Mouse (Mus musculus): ENCODE data around the gene Tubgcp6. TPM values are rescaled to one million over a fixed set of nuclear protein-coding genes. Genes with fewer than 3 reads are reported as not detected.
A peak's percentile ranks its signal among the peaks of the same experiment; 100 is the strongest.

Gene Tubgcp6
- polyA plus RNA-seq, 1 experiment from 2014 or later = 18.0 TPM

DNA sequence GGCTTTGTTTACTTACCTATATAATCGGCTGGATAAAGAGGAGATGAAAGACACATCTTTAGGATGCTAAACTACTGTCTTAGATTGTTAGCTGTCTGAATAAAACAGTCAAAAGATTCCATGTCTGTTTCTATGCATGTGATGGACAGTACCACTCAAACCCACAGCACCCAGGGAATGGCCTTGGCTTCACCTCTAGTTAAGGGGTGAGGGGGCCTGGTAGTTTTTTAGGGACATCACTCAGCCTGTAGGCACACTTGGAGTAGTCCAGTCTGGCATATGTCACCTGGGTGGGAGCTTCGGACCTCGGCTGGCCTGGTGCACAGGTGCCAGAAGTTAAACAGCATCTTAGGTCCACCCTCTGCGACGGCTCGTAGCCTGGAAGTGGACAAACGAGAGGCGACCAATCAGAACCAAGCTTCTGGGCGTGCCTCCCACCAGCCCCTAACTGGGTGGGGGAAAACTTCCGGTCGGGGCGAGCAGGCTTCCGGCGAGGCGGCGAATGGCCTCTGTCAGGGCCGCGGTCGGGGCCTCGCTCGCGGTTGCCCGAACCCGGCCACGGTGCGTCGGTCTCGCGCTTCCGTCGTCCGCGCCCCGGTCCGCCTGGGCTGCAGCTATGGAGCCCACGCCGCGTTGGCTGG is 34.2 kb downstream of the Tubgcp6 start, which contains the start of gene Selenoo:
Gene Selenoo, plus strand, starts transcription at position 478 of the 641 bp plus-strand sequence.
- peak within 1 kb of the TSS; percentile 89 for H3K27ac ChIP-seq (replicated peaks; ENCODE audit: low read depth, low read length)
- H3K9ac ChIP-seq (replicated peaks; ENCODE audit: low read length) = peak within 1 kb of the TSS; percentile 90
- WGBS = 2% methylated on average over 38 of the region's 38 CpGs
- H3K36me3 ChIP-seq (ENCODE audit: control insufficient read depth, insufficient read depth, low read length) = peaks cover 57% of the 10 kb centered on the region
- H3K4me1 ChIP-seq (ENCODE audit: control insufficient read depth, insufficient read depth, low read length) = peaks cover 16% of the 10 kb centered on the region
- no peaks in the 10 kb centered on the region for H3K27me3 ChIP-seq (ENCODE audit: control insufficient read depth, insufficient read depth, low read length)
- H3K9me3 ChIP-seq (ENCODE audit: control insufficient read depth, low read length) = no peaks in the 10 kb centered on the region
- DNase-seq = peak; percentile 95
- peak within 1 kb of the TSS; percentile 94 for H3K4me2 ChIP-seq (ENCODE audit: low read length)
- H3K4me3 ChIP-seq (replicated peaks; ENCODE audit: low read depth, low read length) = peak within 1 kb of the TSS; percentile 91
- peak; percentile 94 for ATAC-seq (ENCODE audit: low FRiP score, low TSS enrichment)

DNA sequence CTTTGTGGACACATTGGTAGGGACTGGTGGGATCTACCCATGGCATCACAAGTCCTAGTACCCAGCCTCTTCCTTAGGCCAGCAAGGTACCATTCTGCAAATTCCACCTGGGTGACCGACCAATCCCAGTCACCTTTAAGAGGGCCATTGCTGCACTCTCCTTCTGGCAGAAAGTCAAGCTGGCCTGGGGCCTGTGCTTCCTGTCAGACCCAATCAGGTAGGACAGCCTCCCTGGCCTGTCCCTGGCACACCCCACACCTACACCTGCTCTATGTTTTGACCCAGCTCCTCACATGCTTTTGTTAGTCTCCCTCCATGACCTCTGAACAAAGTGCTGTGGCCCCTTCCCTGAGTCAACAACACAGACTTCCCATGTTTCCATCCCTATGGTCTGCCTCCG is 38.1 kb downstream of the Tubgcp6 start:
- DNase-seq (no peak), ATAC-seq (ENCODE audit: low FRiP score, low TSS enrichment) (no peak)
- Histone ChIP-seq H3K36me3 (ENCODE audit: control insufficient read depth, insufficient read depth, low read length) (peaks cover 65% of the 10 kb centered on the region), H3K9ac (replicated peaks; ENCODE audit: low read length) (no peak overlapping the region), H3K4me2 (ENCODE audit: low read length) (no peak overlapping the region), H3K4me3 (replicated peaks; ENCODE audit: low read depth, low read length) (no peak overlapping the region), H3K27me3 (ENCODE audit: control insufficient read depth, insufficient read depth, low read length) (no peaks in the 10 kb centered on the region), H3K4me1 (ENCODE audit: control insufficient read depth, insufficient read depth, low read length) (peaks cover 10% of the 10 kb centered on the region), H3K9me3 (ENCODE audit: control insufficient read depth, low read length) (no peaks in the 10 kb centered on the region), H3K27ac (replicated peaks; ENCODE audit: low read depth, low read length) (no peak overlapping the region)
- 92% methylated on average over 2 of the region's 2 CpGs for WGBS

DNA sequence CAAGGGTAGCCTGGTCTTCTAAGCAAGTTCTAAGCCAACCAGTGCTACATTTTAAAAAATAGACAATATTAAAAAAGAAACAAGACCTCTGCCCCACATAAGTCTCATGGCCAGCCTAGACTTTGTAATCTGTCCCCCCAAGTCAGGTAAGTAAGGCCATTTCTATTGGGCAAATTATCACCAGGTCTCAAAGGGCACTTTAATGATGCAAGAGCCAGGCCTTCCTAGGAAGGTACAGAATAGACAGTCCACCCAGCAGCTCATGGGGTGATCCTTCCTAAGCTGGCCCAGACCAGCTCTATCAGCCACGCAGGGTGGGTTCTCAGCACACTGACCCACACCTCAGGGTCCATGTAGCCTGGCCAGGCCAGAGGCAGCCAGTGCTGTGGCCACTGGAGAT is 39.0 kb downstream of the Tubgcp6 start:
- no peak overlapping the region for H3K9ac ChIP-seq (replicated peaks; ENCODE audit: low read length)
- H3K4me2 ChIP-seq (ENCODE audit: low read length) = no peak overlapping the region
- 96% methylated on average over 1 of the region's 1 CpGs for WGBS
- H3K36me3 ChIP-seq (ENCODE audit: control insufficient read depth, insufficient read depth, low read length) = peaks cover 69% of the 10 kb centered on the region
- no peak overlapping the region for H3K27ac ChIP-seq (replicated peaks; ENCODE audit: low read depth, low read length)
- DNase-seq (no peak), ATAC-seq (ENCODE audit: low FRiP score, low TSS enrichment) (no peak)
- H3K9me3 ChIP-seq (ENCODE audit: control insufficient read depth, low read length) = no peaks in the 10 kb centered on the region
- H3K4me3 ChIP-seq (replicated peaks; ENCODE audit: low read depth, low read length) = no peak overlapping the region
- no peaks in the 10 kb centered on the region for H3K27me3 ChIP-seq (ENCODE audit: control insufficient read depth, insufficient read depth, low read length)
- H3K4me1 ChIP-seq (ENCODE audit: control insufficient read depth, insufficient read depth, low read length) = peaks cover 8% of the 10 kb centered on the region; the same call in 1 of the 2 replicates

DNA sequence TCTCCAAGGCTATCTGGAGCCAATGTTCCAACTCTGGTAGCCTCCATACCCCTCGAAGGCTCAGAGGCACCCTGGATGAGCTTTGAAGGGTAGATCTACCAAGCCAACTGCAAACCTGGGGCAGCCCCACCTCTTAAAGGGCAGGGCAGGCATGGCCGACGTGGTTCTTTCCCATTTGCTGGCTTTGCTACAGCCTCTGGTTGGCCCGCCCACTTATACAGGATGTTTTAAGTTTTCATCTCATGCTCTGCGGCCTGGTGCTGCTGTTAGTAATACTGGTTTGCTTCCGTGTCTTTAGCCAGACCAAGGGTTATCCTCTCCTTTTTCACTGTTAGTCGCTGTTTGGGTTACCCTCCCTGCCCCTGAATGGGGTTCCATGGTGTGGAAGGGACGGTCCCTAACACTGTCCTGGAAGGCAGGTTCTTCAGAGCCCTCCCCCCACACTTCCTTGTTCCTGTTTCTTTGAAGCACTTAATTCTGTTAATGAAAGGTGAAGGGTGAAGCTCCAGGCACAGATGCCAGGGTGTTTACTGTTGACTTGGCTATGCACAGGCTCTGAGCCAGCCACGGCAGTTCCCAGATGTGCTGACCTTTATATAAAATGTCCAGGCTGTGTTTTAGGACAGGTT is 44.6 kb downstream of the Tubgcp6 start:
- Histone ChIP-seq H3K27ac (replicated peaks; ENCODE audit: low read depth, low read length) (no peak overlapping the region), H3K4me2 (ENCODE audit: low read length) (peak overlapping the region; percentile 93), H3K27me3 (ENCODE audit: control insufficient read depth, insufficient read depth, low read length) (no peaks in the 10 kb centered on the region), H3K4me3 (replicated peaks; ENCODE audit: low read depth, low read length) (no peak overlapping the region), H3K36me3 (ENCODE audit: control insufficient read depth, insufficient read depth, low read length) (peaks cover 29% of the 10 kb centered on the region), H3K4me1 (ENCODE audit: control insufficient read depth, insufficient read depth, low read length) (peaks cover 29% of the 10 kb centered on the region), H3K9me3 (ENCODE audit: control insufficient read depth, low read length) (no peaks in the 10 kb centered on the region), H3K9ac (replicated peaks; ENCODE audit: low read length) (0 out of 2 replicates have a peak overlapping the region, but pooled peaks have one; percentile 20)
- 83% methylated on average over 9 of the region's 9 CpGs for WGBS
- ATAC-seq (ENCODE audit: low FRiP score, low TSS enrichment) (no peak), DNase-seq (no peak)

DNA sequence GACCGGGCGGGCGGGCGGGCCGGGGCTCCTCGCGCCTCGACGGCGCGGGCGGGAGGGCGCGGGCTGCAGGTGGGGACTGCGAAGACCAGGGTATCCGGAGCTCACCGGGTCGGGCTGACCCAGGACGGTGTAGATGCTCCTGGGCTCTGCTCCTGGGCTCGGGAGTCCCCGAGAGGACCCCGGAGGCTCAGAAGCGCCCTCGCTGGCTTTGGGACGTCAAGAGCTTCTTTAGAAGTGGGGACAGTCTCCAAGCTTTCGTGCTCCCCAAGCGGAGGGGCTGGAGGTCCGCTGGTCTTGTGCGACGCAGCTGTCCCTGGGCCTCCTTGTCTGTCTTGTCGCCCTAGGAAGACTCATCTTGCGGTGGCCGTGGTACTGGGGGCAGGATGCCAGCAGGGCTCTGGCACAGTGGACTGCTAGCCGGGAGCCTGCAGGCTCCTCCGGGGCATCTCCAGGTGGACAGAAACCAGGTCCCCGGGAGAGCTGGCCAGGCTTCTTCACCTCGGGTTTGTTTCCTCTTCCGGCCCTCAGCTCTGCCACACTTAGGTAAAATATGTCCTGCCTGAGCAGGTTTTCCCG is 46.7 kb downstream of the Tubgcp6 start:
- WGBS = 2% methylated on average over 39 of the region's 39 CpGs
- H3K27me3 ChIP-seq (ENCODE audit: control insufficient read depth, insufficient read depth, low read length) = no peaks in the 10 kb centered on the region
- H3K4me3 ChIP-seq (replicated peaks; ENCODE audit: low read depth, low read length) = peak overlapping the region; percentile 80
- DNase-seq (peak; percentile 65), ATAC-seq (ENCODE audit: low FRiP score, low TSS enrichment) (0 out of 2 replicates have a peak, but pooled peaks have one; percentile 29)
- H3K9me3 ChIP-seq (ENCODE audit: control insufficient read depth, low read length) = no peaks in the 10 kb centered on the region
- H3K4me1 ChIP-seq (ENCODE audit: control insufficient read depth, insufficient read depth, low read length) = peaks cover 29% of the 10 kb centered on the region
- peaks cover 8% of the 10 kb centered on the region for H3K36me3 ChIP-seq (ENCODE audit: control insufficient read depth, insufficient read depth, low read length)
- peak overlapping the region; percentile 93 for H3K4me2 ChIP-seq (ENCODE audit: low read length)
- H3K9ac ChIP-seq (replicated peaks; ENCODE audit: low read length) = peak overlapping the region; percentile 85
- H3K27ac ChIP-seq (replicated peaks; ENCODE audit: low read depth, low read length) = peak overlapping the region; percentile 89

DNA sequence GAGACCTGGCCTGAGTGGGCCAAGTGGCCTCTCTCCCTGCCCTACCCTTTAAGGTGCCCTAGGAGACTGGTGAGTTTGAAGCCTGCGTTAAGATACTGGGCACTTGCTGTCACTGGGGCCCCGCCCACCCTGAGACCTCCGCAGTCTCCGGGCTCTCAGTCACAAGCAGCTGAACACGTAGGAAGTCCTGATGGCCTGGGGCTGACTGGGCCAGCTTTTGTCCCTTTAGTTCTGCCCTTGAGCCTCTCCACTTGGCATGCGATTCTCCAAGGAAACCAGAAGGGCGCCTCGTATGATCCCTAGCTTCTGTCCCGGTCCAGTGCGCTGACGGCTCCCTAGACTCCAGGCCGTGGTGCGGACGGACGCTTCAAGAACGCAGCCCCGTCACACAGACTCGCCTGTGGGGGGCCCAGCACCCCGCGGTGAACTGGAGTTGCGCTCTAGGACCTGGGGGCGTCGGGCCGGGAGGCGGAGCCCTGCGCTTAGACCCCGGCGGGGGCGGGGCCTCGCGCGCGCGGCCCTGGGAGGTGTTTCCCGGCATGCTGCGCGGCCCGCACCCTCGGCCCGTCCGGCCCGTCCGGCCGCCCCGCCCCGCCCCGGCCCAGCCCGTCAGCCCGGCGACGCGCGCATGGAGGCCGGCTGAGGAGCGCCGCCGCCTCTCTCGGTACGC is 47.3 kb downstream of the Tubgcp6 start:
- ATAC-seq (ENCODE audit: low FRiP score, low TSS enrichment) = peak; percentile 96

DNA sequence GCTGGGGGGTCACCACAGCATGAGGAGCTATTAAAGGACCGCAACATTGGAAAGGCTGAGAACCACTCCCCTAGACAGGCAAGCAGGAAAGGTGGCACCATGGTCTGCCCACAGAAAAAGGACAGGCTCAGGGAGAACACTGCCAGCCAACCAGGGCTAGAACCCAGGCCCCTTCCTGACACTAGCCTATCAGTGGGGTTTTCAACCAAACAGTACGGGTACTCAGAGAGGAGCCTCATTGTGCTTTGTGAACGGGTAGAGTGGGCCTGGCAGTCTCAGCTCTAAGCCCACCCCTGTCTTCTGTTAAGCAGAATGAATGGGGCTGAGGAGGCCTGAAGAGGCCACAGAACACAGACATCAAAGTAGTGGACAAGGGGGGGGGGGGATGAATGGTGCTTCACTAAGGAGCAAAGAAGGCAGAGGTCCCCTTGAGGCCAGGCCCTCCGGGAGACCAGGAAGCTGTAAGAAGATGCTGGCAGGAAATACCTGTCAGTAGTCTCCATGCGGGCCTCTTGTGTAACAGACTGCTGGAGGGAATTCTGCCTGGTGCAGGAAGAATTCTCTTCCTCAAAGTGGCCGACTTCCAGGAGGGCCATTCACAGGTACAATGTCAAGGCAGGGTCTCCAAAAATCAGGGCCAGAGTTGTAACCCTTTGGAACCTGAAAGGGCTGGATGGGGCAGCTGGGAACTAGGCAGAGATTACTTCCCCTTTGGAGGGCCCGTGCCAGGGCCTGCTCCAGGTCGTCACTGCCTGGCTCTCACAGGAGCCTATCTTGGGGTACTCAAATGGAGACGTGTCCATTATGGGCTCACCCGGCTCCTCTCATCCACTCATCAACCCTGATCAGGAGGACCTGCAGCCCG is 48.1 kb downstream of the Tubgcp6 start, which contains the start of gene Trabd:
Gene Trabd, plus strand, starts transcription at position 512 of the 865 bp plus-strand sequence.
- Histone ChIP-seq H3K27me3 (ENCODE audit: control insufficient read depth, insufficient read depth, low read length) (no peaks in the 10 kb centered on the region), H3K9me3 (ENCODE audit: control insufficient read depth, low read length) (no peaks in the 10 kb centered on the region), H3K4me2 (ENCODE audit: low read length) (peak within 1 kb of the TSS; percentile 93), H3K4me3 (replicated peaks; ENCODE audit: low read depth, low read length) (peak within 1 kb of the TSS; percentile 80), H3K27ac (replicated peaks; ENCODE audit: low read depth, low read length) (peak within 1 kb of the TSS; percentile 89), H3K9ac (replicated peaks; ENCODE audit: low read length) (peak within 1 kb of the TSS; percentile 85), H3K36me3 (ENCODE audit: control insufficient read depth, insufficient read depth, low read length) (peaks cover 12% of the 10 kb centered on the region; the same call in 1 of the 2 replicates), H3K4me1 (ENCODE audit: control insufficient read depth, insufficient read depth, low read length) (peaks cover 29% of the 10 kb centered on the region)
- DNase-seq (no peak), ATAC-seq (ENCODE audit: low FRiP score, low TSS enrichment) (no peak)
- 23% methylated on average over 11 of the region's 11 CpGs for WGBS

More for the DNA sequence above, 47.3 kb downstream of the Tubgcp6 start:
- Histone ChIP-seq H3K9ac (replicated peaks; ENCODE audit: low read length) (peak overlapping the region; percentile 85), H3K4me3 (replicated peaks; ENCODE audit: low read depth, low read length) (peak overlapping the region; percentile 80), H3K27ac (replicated peaks; ENCODE audit: low read depth, low read length) (peak overlapping the region; percentile 89), H3K4me2 (ENCODE audit: low read length) (peak overlapping the region; percentile 93), H3K4me1 (ENCODE audit: control insufficient read depth, insufficient read depth, low read length) (peaks cover 29% of the 10 kb centered on the region), H3K36me3 (ENCODE audit: control insufficient read depth, insufficient read depth, low read length) (peaks cover 5% of the 10 kb centered on the region; the same call in 1 of the 2 replicates), H3K27me3 (ENCODE audit: control insufficient read depth, insufficient read depth, low read length) (no peaks in the 10 kb centered on the region), H3K9me3 (ENCODE audit: control insufficient read depth, low read length) (no peaks in the 10 kb centered on the region)
- DNase-seq = peak; percentile 97
- WGBS = under 1% methylated on average over 58 of the region's 59 CpGs

All from midbrain, embryonic 14.5 days (tissue).